Mouse (Mus musculus): ENCODE results near the gene Gm5938.

Gm5938 gene

DNA sequence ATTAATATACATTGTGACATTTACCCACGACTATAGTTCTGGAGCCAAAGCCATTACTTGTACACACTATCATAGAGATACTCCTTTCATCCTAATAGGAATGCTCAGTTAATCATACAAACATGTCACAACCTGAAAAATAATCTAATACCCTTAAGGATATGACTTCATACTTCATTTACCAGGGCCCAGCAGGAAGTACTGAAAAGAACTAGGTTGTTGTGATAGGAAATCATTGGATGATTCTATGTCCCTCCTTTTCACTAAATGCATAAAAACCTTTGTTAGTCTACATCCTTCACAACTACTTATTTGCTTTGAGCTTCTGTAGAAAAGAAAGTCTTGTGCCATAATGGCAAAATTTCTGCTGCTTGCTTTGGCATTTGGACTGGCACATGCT is at the start of gene Gm5938:
Gm5938 (plus strand) TSS at position 301 of the 400 bp plus-strand sequence.
- no peak for DNase-seq (ENCODE audit: low spot score in 2 of 2)

DNA sequence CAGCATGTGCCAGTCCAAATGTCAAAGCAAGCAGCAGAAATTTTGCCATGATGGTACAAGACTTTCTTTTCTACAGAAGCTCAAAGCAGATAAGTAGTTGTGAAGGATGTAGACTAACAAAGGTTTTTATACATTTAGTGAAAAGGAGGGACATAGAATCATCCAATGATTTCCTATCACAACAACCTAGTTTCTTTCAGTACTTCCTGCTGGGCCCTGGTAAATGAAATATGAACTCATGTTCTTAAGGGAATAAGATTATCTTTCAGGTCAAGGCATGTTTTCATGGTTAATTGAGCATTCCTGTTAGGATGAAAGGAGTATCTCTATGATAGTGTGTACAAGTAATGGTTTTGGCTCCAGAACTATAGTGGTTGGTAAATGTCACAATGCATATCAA is 34.0 kb upstream of the Gm5938 start, which contains the start of gene Obp1a:
Obp1a (minus strand) TSS at position 101 of the 400 bp plus-strand sequence.
- no peak for DNase-seq (ENCODE audit: low spot score in 2 of 2)
